Comparison of ENCODE assay signal across 16 mouse cellular contexts in genomic region chr3:149530026-149530607, GRCm38 (mm10).
"Had no signal": no experiment of that assay in that cellular context is flagged by ENCODE, and none has a peak within 500 bp of the region (broad histone marks: within the 10 kb centered on the region; RNA-seq: fewer than 3 reads in every experiment).

No protein-coding gene starts in this region.

- ATAC-seq: liver, embryonic 12.5 days had no signal

- H3K9ac ChIP-seq: liver, embryonic 12.5 days; liver, embryonic 14.5 days; lung, embryonic 14.5 days; neural tube, embryonic 13.5 days; neural tube, embryonic 15.5 days; stomach, embryonic 15.5 days had no signal

- H3K9me3 ChIP-seq: liver, embryonic 12.5 days; neural tube, embryonic 13.5 days; neural tube, embryonic 15.5 days; stomach, embryonic 15.5 days had no signal

- H3K4me2 ChIP-seq: liver, embryonic 12.5 days; lung, embryonic 14.5 days; neural tube, embryonic 13.5 days; neural tube, embryonic 15.5 days; stomach, embryonic 15.5 days had no signal

- H3K27me3 ChIP-seq: liver, embryonic 12.5 days; neural tube, embryonic 13.5 days; neural tube, embryonic 15.5 days; stomach, embryonic 15.5 days had no signal

- H3K4me3 ChIP-seq: liver, embryonic 12.5 days; myocyte; neural tube, embryonic 13.5 days; neural tube, embryonic 15.5 days; stomach, embryonic 15.5 days had no signal

- H3K27ac ChIP-seq: liver, embryonic 12.5 days; liver, embryonic 14.5 days; neural tube, embryonic 13.5 days; neural tube, embryonic 15.5 days; stomach, embryonic 15.5 days; stomach, postnatal 0 days had no signal

- DNase-seq: lung, adult 18-20 months; lung, embryonic 14.5 days; lung, postnatal 10 days; lung, postnatal 4 days; retina, postnatal 1 day; right cerebral cortex, adult 18-20 months; thymus, adult 2 months; thymus, postnatal 25 days; thymus, postnatal 4 days had no signal

- H3K4me1 ChIP-seq: liver, embryonic 12.5 days; neural tube, embryonic 13.5 days; neural tube, embryonic 15.5 days; stomach, embryonic 15.5 days had no signal

- H3K36me3 ChIP-seq: liver, embryonic 12.5 days; neural tube, embryonic 13.5 days; neural tube, embryonic 15.5 days; stomach, embryonic 15.5 days had no signal
